Mouse (Mus musculus) myocyte (in vitro differentiated cells): ENCODE results near the gene Ergic1.

ENCODE experiments used
- CEBPB ChIP-seq: IDR thresholded peaks from 2 replicates; pipeline ENCODE4 v1.6.1; 2011; ENCODE audit warnings: mild to moderate bottlenecking, moderate library complexity; ENCODE audit not compliant: poor library complexity, insufficient read depth, severe bottlenecking
- MAX ChIP-seq: IDR thresholded peaks from one replicate; pipeline ENCODE4 v1.6.1; 2011; ENCODE audit warnings: low read depth, mild to moderate bottlenecking, control low read depth
- MYOD1 ChIP-seq, 3 experiments: IDR thresholded peaks; one replicate each; pipeline ENCODE4 v1.6.1; 2011; ENCODE audit warnings: control low read depth in 2 of 3, low read depth in 2 of 3, mild to moderate bottlenecking in 2 of 3, moderate library complexity in 1 of 3; ENCODE audit not compliant: insufficient read length in 2 of 3, control insufficient read depth in 1 of 3
- MYOG ChIP-seq, 3 experiments: IDR thresholded peaks; one replicate each; pipeline ENCODE4 v1.6.1; 2011; ENCODE audit warnings: control low read depth in 2 of 3, low read depth in 2 of 3, mild to moderate bottlenecking in 2 of 3; ENCODE audit not compliant: insufficient read length in 2 of 3, control insufficient read depth in 1 of 3, insufficient read depth in 1 of 3
- POLR2A ChIP-seq: IDR thresholded peaks from one replicate; pipeline ENCODE4 v1.6.1; 2011; ENCODE audit warnings: low read depth, mild to moderate bottlenecking, control low read depth, moderate library complexity; ENCODE audit not compliant: insufficient read length
- TCF12 ChIP-seq: IDR thresholded peaks from one replicate; pipeline ENCODE4 v1.6.1; 2011; ENCODE audit warnings: mild to moderate bottlenecking, control low read depth; ENCODE audit not compliant: poor library complexity, insufficient read depth, severe bottlenecking

DNA sequence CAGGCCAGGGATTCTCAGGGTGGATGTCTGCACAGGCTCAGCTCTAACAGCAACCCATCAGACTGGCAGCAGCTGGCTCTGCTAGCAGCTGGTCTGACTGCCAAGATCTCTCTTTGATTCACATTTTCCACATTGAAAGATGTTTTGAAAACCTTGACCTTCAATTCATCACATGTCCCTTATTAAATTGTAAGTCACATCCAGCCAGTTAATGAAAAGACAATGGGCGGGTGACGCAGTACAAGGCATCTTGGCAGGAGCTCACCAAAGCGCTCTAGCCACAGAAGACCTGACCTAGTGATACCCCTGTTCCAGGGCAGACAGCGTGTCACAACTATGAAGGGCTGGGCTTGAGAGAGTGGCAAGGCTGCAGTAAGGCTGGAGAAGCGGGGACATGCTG lies 21.0 kb downstream of the Ergic1 start:
- peak in 2 of 3 experiments; percentile 47 to 64 for TF ChIP-seq MYOD1 (IDR thresholded peaks at IDR 0.05; ENCODE audit: control insufficient read depth in 1 of 3, insufficient read length in 2 of 3, low read depth in 2 of 3)
- TF ChIP-seq POLR2A, result no peak
- peak in 2 of 3 experiments; percentile 26 to 70 for TF ChIP-seq MYOG (IDR thresholded peaks at IDR 0.05; ENCODE audit: control insufficient read depth in 1 of 3, insufficient read depth in 1 of 3, insufficient read length in 2 of 3, low read depth in 2 of 3)
- no peak for TF ChIP-seq TCF12
- TF ChIP-seq MAX, result no peak
- TF ChIP-seq CEBPB, result no peak
